Mouse (Mus musculus) cerebellum, adult 2 months (tissue): ENCODE data around the gene Tmem255a.

Experiments
- CTCF ChIP-seq: fragments of 200-500 bp; IDR thresholded peaks from 2 replicates; pipeline ENCODE4 v1.5.1; 2011; ENCODE audit warnings: low read depth, mild to moderate bottlenecking, control low read depth, low read length, moderate library complexity, borderline replicate concordance; ENCODE audit not compliant: insufficient read depth
- POLR2A ChIP-seq: fragments of 200-500 bp; IDR thresholded peaks from 2 replicates; pipeline ENCODE4 v1.6.1; 2011; ENCODE audit warnings: low read length, control low read depth, borderline replicate concordance; ENCODE audit not compliant: insufficient read depth

- TF ChIP-seq CTCF (no peak), POLR2A (no peak)
Observed at GRCm38 (mm10) chrX:38216986-38217675, 35.1 kb downstream of the Tmem255a start.
